Mouse (Mus musculus): ENCODE data around the gene Kcnk18. TPM values are rescaled to one million over a fixed set of nuclear protein-coding genes. Genes with fewer than 3 reads are reported as not detected.

Gene Kcnk18
- polyA plus RNA-seq, 1 experiment from 2014 or later, result not detected

DNA sequence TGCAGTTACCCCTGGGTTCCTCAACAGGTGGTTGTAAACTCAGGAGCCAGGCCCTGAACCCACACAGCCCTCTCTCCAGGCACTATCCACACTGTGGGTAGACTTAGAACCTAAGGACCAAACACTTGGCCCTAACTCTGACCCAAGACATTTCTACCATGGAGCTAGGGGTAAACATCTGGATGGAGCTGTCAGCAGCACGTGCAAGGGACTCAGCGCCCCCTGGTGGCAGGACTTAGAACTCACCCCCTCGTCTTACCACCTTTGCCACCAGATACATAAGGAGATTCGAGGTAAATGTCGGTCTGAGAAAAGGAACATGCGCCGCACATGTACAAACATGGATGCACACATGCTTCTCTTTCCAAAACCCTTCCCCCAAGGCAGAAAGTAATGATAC is 20.9 kb upstream of the Kcnk18 start:
- Histone ChIP-seq H3K4me2 (replicated peaks; ENCODE audit: low read depth) (no peak overlapping the region), H3K4me1 (replicated peaks; ENCODE audit: control insufficient read depth, insufficient read depth) (no peaks in the 10 kb centered on the region), H3K4me3 (ENCODE audit: low read depth, low read length) (no peak overlapping the region), H3K27me3 (ENCODE audit: control insufficient read depth, insufficient read depth, low read length) (peaks cover 14% of the 10 kb centered on the region; the same call in 1 of the 2 replicates), H3K36me3 (ENCODE audit: control insufficient read depth, insufficient read depth, low read length) (no peaks in the 10 kb centered on the region), H3K9ac (ENCODE audit: low read length) (no peak overlapping the region), H3K27ac (replicated peaks) (no peak overlapping the region), H3K9me3 (ENCODE audit: control insufficient read depth, low read length) (no peaks in the 10 kb centered on the region)
- ATAC-seq (ENCODE audit: low FRiP score, low TSS enrichment) (no peak), DNase-seq (ENCODE audit: low spot score) (peak; percentile 68)
- 39% methylated on average over 7 of the region's 7 CpGs for WGBS
- TF ChIP-seq EP300 (optimal IDR thresholded peaks at IDR 0.05), result no peak
- TF ChIP-seq CTCF (IDR thresholded peaks at IDR 0.05; ENCODE audit: low read depth), result peak; percentile 85

DNA sequence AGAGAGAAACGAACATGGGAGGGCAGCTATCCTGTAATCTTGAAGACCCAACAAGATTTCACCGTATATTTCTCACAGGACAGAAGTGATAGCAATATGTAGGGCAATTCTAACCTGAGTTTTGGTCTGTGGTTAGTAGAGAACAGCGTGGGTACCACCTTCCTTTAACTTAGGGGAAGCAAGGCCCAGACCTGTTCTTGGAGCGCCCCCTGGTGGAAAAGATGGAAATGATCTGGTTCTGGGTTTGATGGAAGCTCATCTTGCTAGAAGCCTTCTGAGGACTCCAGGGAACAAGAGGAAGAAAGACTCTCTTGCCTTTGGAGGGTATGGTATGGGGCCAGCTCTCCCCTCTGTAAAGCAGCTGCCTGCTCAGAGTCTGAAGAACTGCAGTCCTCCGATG is 10.5 kb upstream of the Kcnk18 start:
- Histone ChIP-seq H3K9ac (ENCODE audit: low read length) (no peak overlapping the region), H3K27me3 (ENCODE audit: control insufficient read depth, insufficient read depth, low read length) (no peaks in the 10 kb centered on the region), H3K9me3 (ENCODE audit: control insufficient read depth, low read length) (no peaks in the 10 kb centered on the region), H3K27ac (replicated peaks) (no peak overlapping the region), H3K4me1 (replicated peaks; ENCODE audit: control insufficient read depth, insufficient read depth) (no peaks in the 10 kb centered on the region), H3K4me3 (ENCODE audit: low read depth, low read length) (no peak overlapping the region), H3K4me2 (replicated peaks; ENCODE audit: low read depth) (no peak overlapping the region), H3K36me3 (ENCODE audit: control insufficient read depth, insufficient read depth, low read length) (no peaks in the 10 kb centered on the region)
- TF ChIP-seq EP300 (optimal IDR thresholded peaks at IDR 0.05), result no peak
- peak; percentile 89 for TF ChIP-seq CTCF (IDR thresholded peaks at IDR 0.05; ENCODE audit: low read depth)
- ATAC-seq (ENCODE audit: low FRiP score, low TSS enrichment), result no peak
- WGBS, result 27% methylated on average over 5 of the region's 5 CpGs
- peak; percentile 55 for DNase-seq (ENCODE audit: low spot score)

DNA sequence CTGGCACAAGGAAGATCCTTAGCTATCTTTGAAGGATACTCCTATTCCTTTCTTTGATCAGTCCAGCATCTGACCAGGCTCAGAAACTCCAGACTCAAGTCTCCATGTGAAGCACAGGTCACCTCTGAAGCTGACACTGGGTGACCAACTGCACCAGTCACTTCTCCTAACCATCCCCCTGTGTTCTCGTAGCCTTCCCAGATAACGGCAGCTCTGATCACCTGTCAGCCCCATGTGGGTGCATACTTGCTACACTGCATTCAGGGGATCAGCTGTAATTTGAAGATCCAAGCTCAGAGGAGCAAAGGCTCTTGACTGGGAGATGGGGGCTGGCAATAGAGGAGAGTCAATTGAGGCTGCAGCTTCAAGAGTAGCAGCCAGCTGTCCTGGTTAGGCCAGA is 10.0 kb upstream of the Kcnk18 start:
- no peak for DNase-seq (ENCODE audit: low spot score)

DNA sequence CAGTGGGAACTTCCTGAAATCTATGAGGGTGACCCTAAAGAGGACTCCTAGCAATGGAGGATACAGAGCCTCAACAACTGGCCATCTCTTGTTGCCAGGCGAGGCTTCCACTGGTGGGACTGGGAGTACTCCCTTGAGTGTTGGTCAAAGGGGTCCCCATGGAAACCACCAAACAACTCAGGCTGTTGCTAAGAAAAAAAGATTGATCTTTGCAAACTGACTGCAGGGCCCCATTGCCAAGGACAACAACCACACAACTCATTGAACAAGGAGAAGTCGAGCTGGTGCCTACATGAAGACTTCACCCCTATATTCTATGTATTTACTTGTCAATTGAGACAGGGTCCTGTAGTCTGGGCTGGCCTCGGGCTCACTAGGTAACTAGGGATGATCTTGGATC is 2.1 kb upstream of the Kcnk18 start:
- Histone ChIP-seq H3K27ac (replicated peaks) (no peak overlapping the region), H3K4me3 (ENCODE audit: low read depth, low read length) (no peak overlapping the region), H3K9ac (ENCODE audit: low read length) (no peak overlapping the region), H3K4me1 (replicated peaks; ENCODE audit: control insufficient read depth, insufficient read depth) (no peaks in the 10 kb centered on the region), H3K4me2 (replicated peaks; ENCODE audit: low read depth) (no peak overlapping the region), H3K36me3 (ENCODE audit: control insufficient read depth, insufficient read depth, low read length) (no peaks in the 10 kb centered on the region), H3K27me3 (ENCODE audit: control insufficient read depth, insufficient read depth, low read length) (no peaks in the 10 kb centered on the region), H3K9me3 (ENCODE audit: control insufficient read depth, low read length) (no peaks in the 10 kb centered on the region)
- TF ChIP-seq EP300 (optimal IDR thresholded peaks at IDR 0.05) (no peak), CTCF (IDR thresholded peaks at IDR 0.05; ENCODE audit: low read depth) (no peak)
- DNase-seq (ENCODE audit: low spot score), result no peak
- ATAC-seq (ENCODE audit: low FRiP score, low TSS enrichment), result no peak
- WGBS, result 80% methylated on average over 3 of the region's 3 CpGs

More for the DNA sequence above, 10.0 kb upstream of the Kcnk18 start:
- no peak for ATAC-seq (ENCODE audit: low FRiP score, low TSS enrichment)
- 59% methylated on average over 2 of the region's 2 CpGs for WGBS
- Histone ChIP-seq H3K4me3 (ENCODE audit: low read depth, low read length) (no peak overlapping the region), H3K36me3 (ENCODE audit: control insufficient read depth, insufficient read depth, low read length) (no peaks in the 10 kb centered on the region), H3K4me2 (replicated peaks; ENCODE audit: low read depth) (no peak overlapping the region), H3K9me3 (ENCODE audit: control insufficient read depth, low read length) (no peaks in the 10 kb centered on the region), H3K4me1 (replicated peaks; ENCODE audit: control insufficient read depth, insufficient read depth) (no peaks in the 10 kb centered on the region), H3K9ac (ENCODE audit: low read length) (no peak overlapping the region), H3K27ac (replicated peaks) (no peak overlapping the region), H3K27me3 (ENCODE audit: control insufficient read depth, insufficient read depth, low read length) (no peaks in the 10 kb centered on the region)
- TF ChIP-seq CTCF (IDR thresholded peaks at IDR 0.05; ENCODE audit: low read depth), result no peak
- no peak for TF ChIP-seq EP300 (optimal IDR thresholded peaks at IDR 0.05)

DNA sequence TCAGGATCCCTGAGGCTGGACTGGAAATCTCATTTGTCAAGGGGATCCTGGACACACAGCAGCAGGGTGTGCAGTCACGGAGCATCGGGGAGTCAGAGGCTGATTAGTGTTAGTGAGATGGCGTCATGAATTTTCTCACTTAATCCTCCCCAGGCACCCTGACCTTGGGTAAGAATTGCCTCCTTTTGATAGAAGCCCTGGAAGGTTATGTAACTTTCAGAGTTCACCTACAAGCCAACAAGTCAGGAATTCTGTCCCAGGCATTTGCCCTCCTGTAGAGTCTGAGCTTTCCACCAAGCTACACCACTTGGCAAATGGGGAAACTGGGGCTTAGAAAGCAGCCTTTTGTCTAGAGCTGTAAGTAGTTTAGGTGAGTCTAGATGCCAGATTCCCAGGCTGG is 2.1 kb downstream of the Kcnk18 start:
- H3K36me3 ChIP-seq (ENCODE audit: control insufficient read depth, insufficient read depth, low read length), result no peaks in the 10 kb centered on the region
- ATAC-seq (ENCODE audit: low FRiP score, low TSS enrichment) (no peak), DNase-seq (ENCODE audit: low spot score) (no peak)
- no peak overlapping the region for H3K9ac ChIP-seq (ENCODE audit: low read length)
- H3K4me2 ChIP-seq (replicated peaks; ENCODE audit: low read depth), result no peak overlapping the region
- TF ChIP-seq EP300 (optimal IDR thresholded peaks at IDR 0.05), result no peak
- TF ChIP-seq CTCF (IDR thresholded peaks at IDR 0.05; ENCODE audit: low read depth), result no peak
- H3K4me3 ChIP-seq (ENCODE audit: low read depth, low read length), result no peak overlapping the region
- H3K27me3 ChIP-seq (ENCODE audit: control insufficient read depth, insufficient read depth, low read length), result no peaks in the 10 kb centered on the region
- 58% methylated on average over 3 of the region's 3 CpGs for WGBS
- no peak overlapping the region for H3K27ac ChIP-seq (replicated peaks)
- H3K9me3 ChIP-seq (ENCODE audit: control insufficient read depth, low read length), result no peaks in the 10 kb centered on the region
- no peaks in the 10 kb centered on the region for H3K4me1 ChIP-seq (replicated peaks; ENCODE audit: control insufficient read depth, insufficient read depth)

DNA sequence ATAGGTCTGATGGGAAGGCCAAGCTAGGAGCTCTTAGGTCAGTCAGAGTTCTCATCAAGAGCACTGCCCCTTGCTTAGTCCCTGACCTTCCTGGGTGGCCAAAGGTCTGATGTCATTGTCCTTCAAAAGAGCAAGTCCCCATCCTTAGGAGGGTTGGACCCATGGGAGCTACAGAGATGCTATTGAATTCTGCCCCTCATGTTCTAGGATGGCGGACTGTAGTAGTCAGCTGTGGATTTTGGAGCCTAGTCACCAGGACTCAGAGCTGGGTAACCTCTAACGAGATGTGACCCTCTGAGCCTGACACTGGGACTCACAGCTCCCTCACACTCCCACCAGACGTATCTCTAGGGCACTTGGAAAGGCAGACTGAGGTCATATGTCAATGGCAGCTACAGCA is 9.4 kb downstream of the Kcnk18 start:
- ATAC-seq (ENCODE audit: low FRiP score, low TSS enrichment) (no peak), DNase-seq (ENCODE audit: low spot score) (no peak)
- H3K27ac ChIP-seq (replicated peaks), result no peak overlapping the region
- no peaks in the 10 kb centered on the region for H3K36me3 ChIP-seq (ENCODE audit: control insufficient read depth, insufficient read depth, low read length)
- TF ChIP-seq CTCF (IDR thresholded peaks at IDR 0.05; ENCODE audit: low read depth) (no peak), EP300 (optimal IDR thresholded peaks at IDR 0.05) (no peak)
- WGBS, result 65% methylated on average over 3 of the region's 3 CpGs
- H3K9ac ChIP-seq (ENCODE audit: low read length), result no peak overlapping the region
- H3K9me3 ChIP-seq (ENCODE audit: control insufficient read depth, low read length), result no peaks in the 10 kb centered on the region
- H3K4me1 ChIP-seq (replicated peaks; ENCODE audit: control insufficient read depth, insufficient read depth), result no peaks in the 10 kb centered on the region
- H3K4me3 ChIP-seq (ENCODE audit: low read depth, low read length), result no peak overlapping the region
- no peak overlapping the region for H3K4me2 ChIP-seq (replicated peaks; ENCODE audit: low read depth)
- H3K27me3 ChIP-seq (ENCODE audit: control insufficient read depth, insufficient read depth, low read length), result no peaks in the 10 kb centered on the region
